Mouse (Mus musculus) gastrocnemius, adult 2 months (tissue): Measurements from ENCODE around the gene Slc25a12. TPM values are rescaled to one million over a fixed set of nuclear protein-coding genes. Genes with fewer than 3 reads are reported as not detected.

Experiments
- DNase-seq: peaks from one replicate; pipeline ENCODE4 v3.0.0; 2022
- H3K27ac ChIP-seq: fragments of 200-600 bp; 2 replicates; pipeline ENCODE4 v1.8.1; 2022; ENCODE audit warnings: mild to moderate bottlenecking
- H3K4me3 ChIP-seq: fragments of 200-600 bp; 2 replicates; pipeline ENCODE4 v1.8.1; 2022; ENCODE audit warnings: mild to moderate bottlenecking, moderate library complexity
- CTCF ChIP-seq: fragments of 200-600 bp; IDR thresholded peaks from 2 replicates; pipeline ENCODE4 v1.8.1; 2022; ENCODE audit warnings: antibody characterized with exemption, mild to moderate bottlenecking, moderate library complexity
- intact Hi-C: fragments of 180-260 bp; cut with DNase I; formaldehyde crosslinking; loops from one replicate; pipeline ENCODE4 v1.15.1; 2025
- total RNA-seq, 2 experiments: library from RNA; stranded (reverse); gene quantifications; 2 replicates each; pipeline ENCODE4 v1.2.3; 2021

The Slc25a12 gene
- total RNA-seq, 2 experiments from 2014 or later, result 344 to 471 TPM

- no peak overlapping the region for H3K4me3 ChIP-seq
- intact Hi-C loops, result loop anchor here (5.0 kb wide), 1 partner anchor 34 kb away; no protein-coding TSS in a partner anchor
- H3K27ac ChIP-seq, result no peak overlapping the region
- DNase-seq, result no peak
- TF ChIP-seq CTCF, result no peak
These were observed 4.2 kb upstream of the Slc25a12 start for GRCm38 (mm10) chr2:71371790-71372189.

GRCm38 (mm10) chr2:71368086-71368485 is 537 bp upstream of the Slc25a12 start:
- Histone ChIP-seq H3K4me3 (peak overlapping the region; percentile 79), H3K27ac (peak overlapping the region; percentile 98)
- intact Hi-C loops, result no loop called here

GRCm38 (mm10) chr2:71366618-71367124 is 878 bp downstream of the Slc25a12 start:
- TF ChIP-seq CTCF, result no peak
- DNase-seq, result no peak
- Histone ChIP-seq H3K27ac (peak overlapping the region; percentile 98), H3K4me3 (peak overlapping the region; percentile 79)
- intact Hi-C loops, result no loop called here

More at GRCm38 (mm10) chr2:71368086-71368485, 537 bp upstream of the Slc25a12 start:
- DNase-seq, result no peak
- TF ChIP-seq CTCF, result no peak

GRCm38 (mm10) chr2:71360192-71360591 is 7.4 kb downstream of the Slc25a12 start:
- Histone ChIP-seq H3K4me3 (no peak overlapping the region), H3K27ac (0 out of 2 replicates have a peak overlapping the region, but pooled peaks have one; percentile 1)
- intact Hi-C loops, result no loop called here
- DNase-seq, result no peak
- TF ChIP-seq CTCF, result no peak

GRCm38 (mm10) chr2:71358347-71358746 is 9.2 kb downstream of the Slc25a12 start:
- TF ChIP-seq CTCF, result no peak
- H3K27ac ChIP-seq, result peak overlapping the region; percentile 94
- DNase-seq, result no peak
- no peak overlapping the region for H3K4me3 ChIP-seq
- intact Hi-C loops, result no loop called here

GRCm38 (mm10) chr2:71354055-71354425 is 13.5 kb downstream of the Slc25a12 start:
- Histone ChIP-seq H3K27ac (peak overlapping the region; percentile 94), H3K4me3 (peak overlapping the region; percentile 47)
- no peak for TF ChIP-seq CTCF
- intact Hi-C loops, result no loop called here
- peak; percentile 82 for DNase-seq

GRCm38 (mm10) chr2:71353306-71354054 is 14.1 kb downstream of the Slc25a12 start:
- Histone ChIP-seq H3K27ac (peak overlapping the region; percentile 94), H3K4me3 (peak overlapping the region; percentile 47)
- no peak for TF ChIP-seq CTCF
- intact Hi-C loops, result no loop called here
- DNase-seq, result peak; percentile 57

GRCm38 (mm10) chr2:71351727-71351987 is 15.9 kb downstream of the Slc25a12 start:
- Histone ChIP-seq H3K4me3 (no peak overlapping the region), H3K27ac (peak overlapping the region; percentile 94)
- no peak for TF ChIP-seq CTCF
- no peak for DNase-seq
- intact Hi-C loops, result no loop called here

- Histone ChIP-seq H3K4me3 (no peak overlapping the region), H3K27ac (peak overlapping the region; percentile 94)
- TF ChIP-seq CTCF, result no peak
- intact Hi-C loops, result no loop called here
- no peak for DNase-seq
These were observed 16.4 kb downstream of the Slc25a12 start for GRCm38 (mm10) chr2:71350904-71351726.

GRCm38 (mm10) chr2:71350181-71350580 is 17.4 kb downstream of the Slc25a12 start:
- no peak overlapping the region for H3K4me3 ChIP-seq
- no peak for DNase-seq
- intact Hi-C loops, result no loop called here
- TF ChIP-seq CTCF, result no peak
- peak overlapping the region; percentile 87 for H3K27ac ChIP-seq

- no peak for DNase-seq
- intact Hi-C loops, result no loop called here
- Histone ChIP-seq H3K27ac (peak overlapping the region; percentile 87), H3K4me3 (no peak overlapping the region)
- TF ChIP-seq CTCF, result no peak
These were observed 18.0 kb downstream of the Slc25a12 start for GRCm38 (mm10) chr2:71349511-71349910.

GRCm38 (mm10) chr2:71347732-71348490 is 19.6 kb downstream of the Slc25a12 start:
- peak; percentile 60 for DNase-seq
- peak overlapping the region; percentile 87 for H3K27ac ChIP-seq
- peak overlapping the region; percentile 11 for H3K4me3 ChIP-seq
- intact Hi-C loops, result no loop called here
- no peak for TF ChIP-seq CTCF
